Mouse (Mus musculus): ENCODE measurements at regions not wholly inside any gene's neighbourhood (a gene's known extent, or its start where the extent isn't known, plus 50 kb on each side); places are given as distances from the start of the nearest gene placed in this dataset.

GRCm38 (mm10) chr3:143574035-143574864 lies 630.8 kb downstream of the Lmo4 start:
- TF ChIP-seq CTCF (IDR thresholded peaks at IDR 0.05; ENCODE audit: low read depth) (no peak), EP300 (IDR thresholded peaks at IDR 0.05; ENCODE audit: low read depth) (no peak)

Measured in heart, postnatal 0 days (tissue).